Mouse (Mus musculus) intestine, embryonic 14.5 days (tissue): ENCODE data around the gene Cylc2. TPM values are rescaled to one million over a fixed set of nuclear protein-coding genes. Genes with fewer than 3 reads are reported as not detected.

Experiments used
- ATAC-seq: fragments of 200-750 bp; cut with Nextera tagmentation; replicated peaks from 2 replicates; pipeline ENCODE4 v1.8.0; 2017; ENCODE audit warnings: low read depth, moderate number of reproducible peaks, moderate TSS enrichment, moderate library complexity; ENCODE audit not compliant: low FRiP score, low TSS enrichment
- DNase-seq: peaks from one replicate; pipeline ENCODE4 v3.0.0-alpha.2; 2018; ENCODE audit warnings: low spot score
- H3K27ac ChIP-seq: fragments of 300-500 bp; sonication (generic); 2 replicates; pipeline ENCODE4 v1.5.1; 2014; ENCODE audit warnings: low read depth, mild to moderate bottlenecking, control low read depth
- H3K27me3 ChIP-seq: fragments of 300-500 bp; sonication (generic); replicated peaks from 2 replicates; pipeline ENCODE4 v1.6.1; 2014; ENCODE audit warnings: low read length, control low read depth; ENCODE audit not compliant: control insufficient read depth, insufficient read depth
- H3K36me3 ChIP-seq: fragments of 300-500 bp; sonication (generic); 2 replicates; pipeline ENCODE4 v1.6.1; 2014; ENCODE audit warnings: low read length, control low read depth; ENCODE audit not compliant: control insufficient read depth, insufficient read depth
- H3K4me1 ChIP-seq: fragments of 300-500 bp; sonication (generic); replicated peaks from 2 replicates; pipeline ENCODE4 v1.6.1; 2014; ENCODE audit warnings: low read length, control low read depth, mixed read lengths; ENCODE audit not compliant: control insufficient read depth, insufficient read depth
- H3K4me2 ChIP-seq: fragments of 300-500 bp; sonication (generic); 2 replicates; pipeline ENCODE4 v1.6.1; 2014; ENCODE audit warnings: low read length
- H3K4me3 ChIP-seq: fragments of 300-500 bp; sonication (generic); 2 replicates; pipeline ENCODE4 v1.5.1; 2014; ENCODE audit warnings: low read depth, low read length, control low read depth, mixed read lengths
- H3K9ac ChIP-seq: fragments of 300-500 bp; sonication (generic); 2 replicates; pipeline ENCODE4 v1.6.1; 2014; ENCODE audit warnings: mild to moderate bottlenecking, low read length
- H3K9me3 ChIP-seq: fragments of 300-500 bp; sonication (generic); 2 replicates; pipeline ENCODE4 v1.6.1; 2016; ENCODE audit warnings: low read length, control low read depth; ENCODE audit not compliant: control insufficient read depth
- WGBS: fragments of 180-500 bp; shearing (Covaris S2); extraction: QIAGEN DNeasy Blood & Tissue Kit; methylation state at CpG from one replicate; pipeline ENCODE4 v1.1.7; 2014; 5-methylcytosine and 5-hydroxymethylcytosine counted together
- polyA plus RNA-seq: library from polyadenylated mRNA; unstranded; fragments of >200 nt; fragmentation: Nextera tagmentation; extraction: Ambion mirVana; gene quantifications from 2 replicates; pipeline ENCODE4 v1.2.1, GENCODE M21; 2014

Gene Cylc2
- polyA plus RNA-seq = not detected in 2 replicates

- Histone ChIP-seq H3K9ac (no peak within 1 kb of the TSS), H3K36me3 (no peaks in the 10 kb centered on the region), H3K27ac (no peak within 1 kb of the TSS), H3K27me3 (no peaks in the 10 kb centered on the region), H3K4me2 (no peak within 1 kb of the TSS), H3K4me3 (no peak within 1 kb of the TSS), H3K4me1 (no peaks in the 10 kb centered on the region), H3K9me3 (no peaks in the 10 kb centered on the region)
- no peak for DNase-seq
- no peak for ATAC-seq
- 83% methylated on average over 1 of the region's 1 CpGs for WGBS
Measured at GRCm38 (mm10) chr4:51216378-51216777, at the start of gene Cylc2. TSS of gene Cylc2 (plus strand) at chr4:51216678.
